Mouse (Mus musculus): ENCODE data around the gene Nr5a2. TPM values are rescaled to one million over a fixed set of nuclear protein-coding genes. Genes with fewer than 3 reads are reported as not detected.

Gene Nr5a2
- polyA plus RNA-seq (2012; fragmentation: generic; extraction: Trizol), result not detected

DNA sequence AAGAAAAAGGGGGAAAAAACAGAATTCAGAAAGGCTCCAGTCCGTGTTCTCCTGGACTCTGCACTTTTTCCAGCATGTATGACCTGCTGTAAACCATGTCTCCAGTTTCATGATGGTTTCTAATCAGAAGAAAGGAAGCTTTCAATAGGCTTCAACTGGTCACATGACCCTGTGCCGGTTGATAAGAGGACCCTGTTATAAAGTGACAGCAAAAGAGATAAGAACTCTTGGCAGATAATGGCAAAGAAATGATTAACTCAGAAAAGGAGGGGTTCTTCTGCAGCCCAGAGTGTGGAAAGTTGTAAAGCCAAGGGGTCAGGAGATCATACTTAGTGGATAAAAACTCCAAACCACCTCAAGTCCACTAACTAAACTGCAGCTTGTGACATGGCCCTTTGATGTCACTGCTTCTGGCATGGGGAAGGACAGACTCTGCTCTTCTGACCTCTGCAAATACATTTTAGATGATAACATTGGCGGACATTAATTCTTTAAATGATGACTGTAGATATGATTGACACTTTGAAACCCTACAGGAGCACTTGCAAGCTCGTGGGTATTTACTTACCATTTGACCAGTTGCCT lies at the start of gene Nr5a2:
Nr5a2 (minus strand) TSS at position 21 of the 585 bp plus-strand sequence.
- H3ac ChIP-seq (ENCODE audit: control insufficient read depth, insufficient read length), result no peak within 1 kb of the TSS
- peaks cover 5% of the 10 kb centered on the region for H3K27me3 ChIP-seq (ENCODE audit: control insufficient read depth, insufficient read depth, insufficient read length)
- no peak within 1 kb of the TSS for H3K4me3 ChIP-seq
- H3K36me3 ChIP-seq (ENCODE audit: control insufficient read depth, insufficient read depth), result no peaks in the 10 kb centered on the region
- H3K79me2 ChIP-seq (ENCODE audit: control insufficient read depth, insufficient read depth), result no peaks in the 10 kb centered on the region
- H3K4me2 ChIP-seq (ENCODE audit: low read depth), result no peak within 1 kb of the TSS
- no peak for TF ChIP-seq POLR2AphosphoS2 (IDR thresholded peaks at IDR 0.05; ENCODE audit: insufficient read length, low read depth)
- TF ChIP-seq TCF3 (IDR thresholded peaks at IDR 0.05; ENCODE audit: insufficient read length, low read depth), result no peak
- TF ChIP-seq USF1 (IDR thresholded peaks at IDR 0.05; ENCODE audit: low read depth), result no peak
- no peak for TF ChIP-seq SRF (IDR thresholded peaks at IDR 0.05; ENCODE audit: control insufficient read depth, insufficient read length, low read depth)
- TF ChIP-seq TCF12 (IDR thresholded peaks at IDR 0.05; ENCODE audit: insufficient read depth, poor library complexity, severe bottlenecking), result no peak
- no peak for TF ChIP-seq MAX (IDR thresholded peaks at IDR 0.05; ENCODE audit: low read depth)
- TF ChIP-seq MYOD1 (IDR thresholded peaks at IDR 0.05; ENCODE audit: control insufficient read depth in 1 of 3, insufficient read length in 2 of 3, low read depth in 2 of 3), result no peak
- TF ChIP-seq POLR2A (IDR thresholded peaks at IDR 0.05; ENCODE audit: insufficient read length, low read depth), result no peak

DNA sequence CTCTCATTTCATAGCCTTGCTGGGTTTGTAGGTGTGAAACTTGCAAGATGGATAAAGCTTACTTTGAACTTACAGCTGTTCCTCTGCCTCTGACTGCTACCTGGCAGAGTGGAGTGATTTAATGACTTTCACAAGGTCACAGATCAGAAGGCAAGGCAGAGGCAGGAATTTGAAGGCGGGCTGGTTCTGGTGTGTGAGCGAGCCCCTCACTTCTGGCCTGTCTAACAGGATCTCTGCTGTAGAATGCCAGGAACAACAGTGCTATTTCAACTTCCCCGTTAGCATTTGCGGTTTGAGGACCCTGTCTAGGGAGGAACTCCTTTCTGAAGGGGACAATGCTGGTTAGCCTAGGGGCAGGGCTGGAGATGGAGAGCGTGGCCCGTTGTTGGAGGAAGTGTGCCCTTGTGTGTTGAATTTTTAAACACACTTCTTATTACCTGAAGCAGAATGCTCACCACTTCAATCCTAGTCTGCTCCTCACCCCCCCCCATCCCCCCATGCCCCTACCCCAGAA lies 48.5 kb upstream of the Nr5a2 start:
- H3K27me3 ChIP-seq (ENCODE audit: control insufficient read depth, insufficient read depth, insufficient read length), result no peaks in the 10 kb centered on the region

DNA sequence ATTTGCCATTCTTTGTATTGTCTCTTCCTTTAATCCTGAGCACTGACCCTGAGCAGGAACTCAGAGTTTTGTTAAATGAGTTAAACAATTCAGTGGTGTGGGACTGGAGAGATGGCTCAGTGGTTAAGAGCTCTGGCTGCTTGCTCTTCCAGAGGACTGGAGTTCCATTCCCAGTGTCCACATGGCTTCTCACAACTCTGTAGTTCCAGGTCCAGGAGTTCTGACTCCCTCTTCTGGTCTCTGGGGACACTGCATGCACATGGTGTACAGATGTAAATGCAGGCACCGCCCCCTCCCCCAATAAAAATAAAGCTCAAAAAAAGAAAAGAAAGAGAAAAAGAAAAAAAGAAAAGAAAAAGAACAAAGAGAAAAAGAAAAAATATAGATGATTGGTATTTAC lies 43.6 kb upstream of the Nr5a2 start:
- TF ChIP-seq USF1 (IDR thresholded peaks at IDR 0.05; ENCODE audit: low read depth) (no peak), POLR2A (IDR thresholded peaks at IDR 0.05; ENCODE audit: insufficient read length, low read depth) (no peak), CEBPB (IDR thresholded peaks at IDR 0.05; ENCODE audit: insufficient read depth, poor library complexity, severe bottlenecking) (no peak), TCF3 (IDR thresholded peaks at IDR 0.05; ENCODE audit: insufficient read length, low read depth) (no peak), MAX (IDR thresholded peaks at IDR 0.05; ENCODE audit: low read depth) (no peak), MYOD1 (IDR thresholded peaks at IDR 0.05; ENCODE audit: control insufficient read depth in 1 of 3, insufficient read length in 2 of 3, low read depth in 2 of 3) (no peak), POLR2AphosphoS2 (IDR thresholded peaks at IDR 0.05; ENCODE audit: insufficient read length, low read depth) (no peak), REST (IDR thresholded peaks at IDR 0.05; ENCODE audit: insufficient read depth, insufficient read length) (no peak)
- no peaks in the 10 kb centered on the region for H3K79me2 ChIP-seq (ENCODE audit: control insufficient read depth, insufficient read depth)
- no peaks in the 10 kb centered on the region for H3K27me3 ChIP-seq (ENCODE audit: control insufficient read depth, insufficient read depth, insufficient read length)
- H3K36me3 ChIP-seq (ENCODE audit: control insufficient read depth, insufficient read depth), result no peaks in the 10 kb centered on the region
- H3K4me3 ChIP-seq, result no peak overlapping the region
- no peak overlapping the region for H3K4me2 ChIP-seq (ENCODE audit: low read depth)
- H3ac ChIP-seq (ENCODE audit: control insufficient read depth, insufficient read length), result no peak overlapping the region

More for the DNA sequence above, 48.5 kb upstream of the Nr5a2 start:
- Histone ChIP-seq H3ac (ENCODE audit: control insufficient read depth, insufficient read length) (no peak overlapping the region), H3K36me3 (ENCODE audit: control insufficient read depth, insufficient read depth) (no peaks in the 10 kb centered on the region), H3K79me2 (ENCODE audit: control insufficient read depth, insufficient read depth) (no peaks in the 10 kb centered on the region), H3K4me3 (no peak overlapping the region), H3K4me2 (ENCODE audit: low read depth) (no peak overlapping the region)
- TF ChIP-seq E2F4 (IDR thresholded peaks at IDR 0.05; ENCODE audit: insufficient read depth) (no peak), MYOD1 (IDR thresholded peaks at IDR 0.05; ENCODE audit: control insufficient read depth in 1 of 3, insufficient read length in 2 of 3, low read depth in 2 of 3) (no peak), TCF3 (IDR thresholded peaks at IDR 0.05; ENCODE audit: insufficient read length, low read depth) (no peak), CEBPB (IDR thresholded peaks at IDR 0.05; ENCODE audit: insufficient read depth, poor library complexity, severe bottlenecking) (no peak), REST (IDR thresholded peaks at IDR 0.05; ENCODE audit: insufficient read depth, insufficient read length) (no peak), SRF (IDR thresholded peaks at IDR 0.05; ENCODE audit: control insufficient read depth, insufficient read length, low read depth) (no peak), POLR2A (IDR thresholded peaks at IDR 0.05; ENCODE audit: insufficient read length, low read depth) (no peak), MYOG (IDR thresholded peaks at IDR 0.05; ENCODE audit: control insufficient read depth in 1 of 3, insufficient read depth in 1 of 3, insufficient read length in 2 of 3, low read depth in 2 of 3) (no peak), TCF12 (IDR thresholded peaks at IDR 0.05; ENCODE audit: insufficient read depth, poor library complexity, severe bottlenecking) (no peak), USF1 (IDR thresholded peaks at IDR 0.05; ENCODE audit: low read depth) (no peak), POLR2AphosphoS2 (IDR thresholded peaks at IDR 0.05; ENCODE audit: insufficient read length, low read depth) (no peak), MAX (IDR thresholded peaks at IDR 0.05; ENCODE audit: low read depth) (no peak)

DNA sequence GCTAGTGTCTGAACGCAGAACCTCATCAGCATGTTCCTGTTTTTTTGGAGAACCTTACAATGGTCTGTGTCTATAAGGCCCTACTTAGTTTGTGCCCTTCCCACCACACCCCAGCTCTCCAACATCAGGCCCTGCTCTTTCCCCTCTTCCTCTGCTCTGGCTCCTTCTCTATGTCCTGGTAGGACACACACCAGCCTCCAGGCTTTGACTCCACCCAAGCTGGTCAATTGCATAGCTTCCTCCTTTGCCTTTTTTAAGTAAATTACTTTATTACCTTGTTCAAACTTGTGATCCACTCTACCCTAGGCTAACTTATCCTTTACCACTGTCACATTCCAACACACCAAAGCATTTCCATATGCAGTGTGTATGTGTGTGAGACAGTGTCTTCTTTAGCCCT lies 42.9 kb upstream of the Nr5a2 start:
- Histone ChIP-seq H3K27me3 (ENCODE audit: control insufficient read depth, insufficient read depth, insufficient read length) (no peaks in the 10 kb centered on the region), H3ac (ENCODE audit: control insufficient read depth, insufficient read length) (no peak overlapping the region), H3K79me2 (ENCODE audit: control insufficient read depth, insufficient read depth) (no peaks in the 10 kb centered on the region), H3K4me3 (no peak overlapping the region), H3K4me2 (ENCODE audit: low read depth) (no peak overlapping the region), H3K36me3 (ENCODE audit: control insufficient read depth, insufficient read depth) (no peaks in the 10 kb centered on the region)
- TF ChIP-seq USF1 (IDR thresholded peaks at IDR 0.05; ENCODE audit: low read depth), result no peak
- TF ChIP-seq REST (IDR thresholded peaks at IDR 0.05; ENCODE audit: insufficient read depth, insufficient read length), result no peak
- no peak for TF ChIP-seq CEBPB (IDR thresholded peaks at IDR 0.05; ENCODE audit: insufficient read depth, poor library complexity, severe bottlenecking)
- TF ChIP-seq MAX (IDR thresholded peaks at IDR 0.05; ENCODE audit: low read depth), result no peak
- TF ChIP-seq POLR2A (IDR thresholded peaks at IDR 0.05; ENCODE audit: insufficient read length, low read depth), result no peak
- TF ChIP-seq E2F4 (IDR thresholded peaks at IDR 0.05; ENCODE audit: insufficient read depth), result no peak
- TF ChIP-seq SRF (IDR thresholded peaks at IDR 0.05; ENCODE audit: control insufficient read depth, insufficient read length, low read depth), result no peak
- TF ChIP-seq TCF12 (IDR thresholded peaks at IDR 0.05; ENCODE audit: insufficient read depth, poor library complexity, severe bottlenecking), result no peak
- TF ChIP-seq MYOD1 (IDR thresholded peaks at IDR 0.05; ENCODE audit: control insufficient read depth in 1 of 3, insufficient read length in 2 of 3, low read depth in 2 of 3), result no peak
- no peak for TF ChIP-seq MYOG (IDR thresholded peaks at IDR 0.05; ENCODE audit: control insufficient read depth in 1 of 3, insufficient read depth in 1 of 3, insufficient read length in 2 of 3, low read depth in 2 of 3)
- no peak for TF ChIP-seq POLR2AphosphoS2 (IDR thresholded peaks at IDR 0.05; ENCODE audit: insufficient read length, low read depth)
- TF ChIP-seq TCF3 (IDR thresholded peaks at IDR 0.05; ENCODE audit: insufficient read length, low read depth), result no peak

Measured in myocyte (in vitro differentiated cells).